Mouse (Mus musculus) midbrain, embryonic 12.5 days (tissue): ENCODE data around the gene Ankrd12. TPM values are rescaled to one million over a fixed set of nuclear protein-coding genes. Genes with fewer than 3 reads are reported as not detected.
"Not testable (repeated sequence)": the region's sequence is repeated elsewhere in the genome, so short reads cannot be mapped to it uniquely, and the experiment has no call there.

Experiments used
- ATAC-seq: fragments of 200-750 bp; cut with Nextera tagmentation; 2 replicates; pipeline ENCODE4 v1.8.0; 2017; ENCODE audit warnings: low read depth, moderate TSS enrichment, moderate library complexity; ENCODE audit not compliant: low FRiP score
- H3K27ac ChIP-seq: fragments of 300-500 bp; sonication (generic); replicated peaks from 2 replicates; pipeline ENCODE4 v1.5.1; 2016; ENCODE audit warnings: mild to moderate bottlenecking
- H3K27me3 ChIP-seq: fragments of 300-500 bp; sonication (generic); 2 replicates; pipeline ENCODE4 v1.6.1; 2016; ENCODE audit warnings: mild to moderate bottlenecking
- H3K36me3 ChIP-seq: fragments of 300-500 bp; sonication (generic); 2 replicates; pipeline ENCODE4 v1.6.1; 2016
- H3K4me1 ChIP-seq: fragments of 300-500 bp; sonication (generic); 2 replicates; pipeline ENCODE4 v1.6.1; 2016
- H3K4me2 ChIP-seq: fragments of 300-500 bp; sonication (generic); replicated peaks from 2 replicates; pipeline ENCODE4 v1.6.1; 2016; ENCODE audit warnings: mild to moderate bottlenecking, moderate library complexity
- H3K4me3 ChIP-seq: fragments of 300-500 bp; sonication (generic); 2 replicates; pipeline ENCODE4 v1.5.1; 2016; ENCODE audit warnings: mild to moderate bottlenecking
- H3K9ac ChIP-seq: fragments of 300-500 bp; sonication (generic); replicated peaks from 2 replicates; pipeline ENCODE4 v1.6.1; 2016; ENCODE audit warnings: mild to moderate bottlenecking, moderate library complexity
- H3K9me3 ChIP-seq: fragments of 300-500 bp; sonication (generic); 2 replicates; pipeline ENCODE4 v1.6.1; 2016; ENCODE audit warnings: mild to moderate bottlenecking
- WGBS: fragments of 180-500 bp; shearing (Covaris S2); methylation state at CpG from one replicate; pipeline ENCODE4 v1.1.7; 2016; 5-methylcytosine and 5-hydroxymethylcytosine counted together
- polyA plus RNA-seq: library from polyadenylated mRNA; unstranded; fragments of >200 nt; fragmentation: Nextera tagmentation; extraction: Ambion mirVana; gene quantifications from 2 replicates; pipeline ENCODE4 v1.2.1, GENCODE M21; 2016

The Ankrd12 gene
- polyA plus RNA-seq, 1 experiment from 2014 or later: 52.4 TPM

DNA sequence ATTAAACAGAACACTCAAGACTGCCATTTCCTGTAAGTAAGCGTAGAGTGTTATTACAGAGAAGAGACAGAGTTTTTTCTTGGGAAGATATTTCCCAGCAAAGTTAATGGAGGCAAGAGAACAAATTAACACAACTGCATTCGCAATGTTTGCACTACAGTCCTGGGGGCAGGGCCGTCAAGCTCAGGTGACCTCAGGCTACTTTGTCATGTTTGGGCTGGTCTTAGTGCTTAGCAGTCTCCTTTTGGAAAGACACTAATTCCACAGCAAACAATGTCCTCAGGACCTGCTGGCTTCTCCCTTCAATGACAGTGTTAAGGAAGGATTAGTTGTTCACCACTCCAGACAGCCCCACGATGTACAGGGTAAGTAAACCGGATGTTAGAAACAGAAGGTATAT is 35.9 kb downstream of the Ankrd12 start:
- ATAC-seq: no peak
- H3K36me3 ChIP-seq: 0 out of 2 replicates have a peak, but pooled peaks cover 10% of the 10 kb centered on the region
- H3K9me3 ChIP-seq: no peaks in the 10 kb centered on the region
- no peak overlapping the region for H3K9ac ChIP-seq
- no peak overlapping the region for H3K4me3 ChIP-seq
- 83% methylated on average over 5 of the region's 5 CpGs for WGBS
- H3K4me2 ChIP-seq: no peak overlapping the region
- H3K4me1 ChIP-seq: no peaks in the 10 kb centered on the region
- H3K27ac ChIP-seq: no peak overlapping the region
- H3K27me3 ChIP-seq: no peaks in the 10 kb centered on the region

DNA sequence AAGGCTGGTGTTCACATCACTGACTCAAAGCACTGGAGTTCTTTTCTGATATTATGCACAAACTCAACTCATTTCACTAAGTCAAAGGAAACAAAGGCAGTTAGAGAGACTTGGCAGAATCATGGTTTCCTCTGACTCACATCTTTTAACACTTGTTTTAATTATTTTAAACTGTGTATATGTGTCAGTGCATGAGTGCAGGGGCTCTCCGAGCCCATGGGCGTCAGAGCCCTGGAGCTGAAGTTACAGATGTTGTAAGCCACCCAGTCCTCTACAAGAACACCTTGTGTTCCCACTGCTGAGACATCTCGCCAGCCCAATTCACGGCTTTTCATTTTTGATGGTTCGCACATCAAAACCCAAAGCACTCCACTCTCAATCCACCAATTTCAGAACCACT is 43.6 kb downstream of the Ankrd12 start:
- Histone ChIP-seq H3K9ac (no peak overlapping the region), H3K4me1 (no peaks in the 10 kb centered on the region), H3K27ac (no peak overlapping the region), H3K4me3 (no peak overlapping the region), H3K4me2 (no peak overlapping the region), H3K36me3 (no peaks in the 10 kb centered on the region; the same call in 1 of the 2 replicates), H3K9me3 (no peaks in the 10 kb centered on the region), H3K27me3 (no peaks in the 10 kb centered on the region)
- WGBS: 93% methylated on average over 5 of the region's 5 CpGs
- ATAC-seq: no peak

DNA sequence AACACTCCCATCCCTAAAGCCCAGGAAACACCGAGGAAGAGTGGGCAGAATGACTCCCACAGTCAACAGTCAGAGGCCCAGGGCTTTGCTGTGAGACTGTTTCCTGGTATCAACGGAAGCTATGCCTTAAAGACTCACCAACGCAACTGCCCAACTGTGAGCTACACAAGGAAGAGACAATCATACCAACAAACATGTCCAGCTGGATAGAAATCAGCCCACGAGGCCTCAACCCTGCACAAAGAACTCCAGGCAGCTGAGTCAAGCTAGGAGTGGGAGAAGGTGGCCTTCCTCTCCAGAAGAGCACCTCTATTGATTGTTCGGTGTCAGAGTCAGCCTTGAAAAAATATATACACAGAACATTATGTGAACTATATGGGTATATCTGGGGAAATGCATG is 44.9 kb downstream of the Ankrd12 start:
- no peaks in the 10 kb centered on the region for H3K4me1 ChIP-seq
- no peak for ATAC-seq
- H3K4me3 ChIP-seq: no peak overlapping the region
- H3K9ac ChIP-seq: no peak overlapping the region
- no peaks in the 10 kb centered on the region for H3K9me3 ChIP-seq
- peaks cover 2% of the 10 kb centered on the region; the same call in 1 of the 2 replicates for H3K36me3 ChIP-seq
- WGBS: 93% methylated on average over 5 of the region's 5 CpGs
- no peak overlapping the region for H3K4me2 ChIP-seq
- H3K27me3 ChIP-seq: no peaks in the 10 kb centered on the region
- no peak overlapping the region for H3K27ac ChIP-seq

DNA sequence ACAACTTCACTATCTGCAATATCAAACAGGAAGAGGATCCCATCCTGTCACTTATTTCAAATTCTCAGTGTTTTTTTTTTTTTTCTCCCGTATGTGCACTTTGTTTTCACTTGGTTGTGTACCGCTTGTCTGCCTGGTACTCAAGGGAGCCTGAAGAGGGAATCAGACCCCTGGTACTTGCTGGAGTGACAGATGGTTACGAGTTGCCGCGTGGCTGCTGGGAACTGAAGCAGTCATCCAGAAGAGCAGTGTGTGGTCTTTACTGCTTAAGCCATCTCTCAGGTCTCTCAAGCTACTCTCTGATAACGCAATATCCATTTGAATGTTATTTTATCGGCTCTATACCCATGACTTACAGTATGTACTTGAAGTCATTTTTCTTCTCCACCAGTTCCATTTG is 52.7 kb downstream of the Ankrd12 start:
- Histone ChIP-seq H3K27ac (no peak overlapping the region), H3K4me2 (no peak overlapping the region), H3K9me3 (no peaks in the 10 kb centered on the region), H3K4me1 (no peaks in the 10 kb centered on the region), H3K4me3 (no peak overlapping the region), H3K27me3 (no peaks in the 10 kb centered on the region), H3K36me3 (peaks cover 26% of the 10 kb centered on the region), H3K9ac (no peak overlapping the region)
- WGBS: 96% methylated on average over 7 of the region's 7 CpGs
- no peak for ATAC-seq

DNA sequence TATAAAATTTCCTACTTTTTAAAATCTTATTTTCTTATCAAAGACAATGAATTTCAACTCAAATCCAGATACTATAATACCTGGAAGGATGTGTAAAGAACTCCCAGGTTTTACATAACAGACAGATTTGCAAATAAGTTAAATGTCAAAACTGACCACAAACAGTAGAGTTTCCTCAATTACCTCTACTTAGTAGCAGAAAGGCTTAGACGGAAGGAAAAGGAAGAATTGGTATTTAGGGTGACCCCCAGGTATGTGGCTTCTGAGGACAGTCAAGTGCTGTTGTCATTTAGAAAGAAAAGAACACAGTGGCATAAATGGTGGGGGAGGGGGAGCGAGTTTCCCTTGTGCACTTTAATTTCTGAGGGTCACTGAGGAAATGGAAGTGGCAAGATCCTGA is 65.1 kb downstream of the Ankrd12 start:
- WGBS: 83% methylated on average over 2 of the region's 2 CpGs
- Histone ChIP-seq H3K27ac (no peak overlapping the region), H3K27me3 (no peaks in the 10 kb centered on the region), H3K4me2 (no peak overlapping the region), H3K4me1 (no peaks in the 10 kb centered on the region), H3K36me3 (0 out of 2 replicates have a peak, but pooled peaks cover 4% of the 10 kb centered on the region), H3K9ac (no peak overlapping the region), H3K4me3 (no peak overlapping the region), H3K9me3 (no peaks in the 10 kb centered on the region)
- ATAC-seq: no peak

DNA sequence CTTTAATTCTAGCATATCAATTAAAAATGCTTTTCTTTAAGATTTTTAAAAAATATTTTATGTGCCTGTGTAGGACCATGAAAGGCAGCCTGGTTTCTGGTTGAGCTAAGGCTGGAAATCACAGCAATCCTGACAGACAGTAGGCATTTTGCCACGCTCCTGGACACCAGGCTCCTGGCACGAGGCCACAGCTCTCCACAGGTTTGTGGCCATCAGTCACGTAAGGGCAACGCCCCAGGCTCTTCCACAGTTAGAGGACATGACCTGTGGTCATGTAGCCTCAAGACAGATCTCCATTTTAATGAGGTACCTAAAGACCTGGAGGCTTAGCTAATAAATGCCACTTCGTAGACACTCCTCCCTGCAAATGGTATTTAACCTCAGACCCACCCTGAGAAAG is 69.0 kb downstream of the Ankrd12 start:
- 73% methylated on average over 5 of the region's 5 CpGs for whole genome bisulfite sequencing
- H3K27me3 ChIP-seq: no peaks in the 10 kb centered on the region
- no peak for ATAC-seq
- H3K4me2 ChIP-seq: no peak overlapping the region
- 0 out of 2 replicates have a peak, but pooled peaks cover 4% of the 10 kb centered on the region for H3K36me3 ChIP-seq
- no peak overlapping the region for H3K9ac ChIP-seq
- no peaks in the 10 kb centered on the region for H3K4me1 ChIP-seq
- no peak overlapping the region for H3K27ac ChIP-seq
- no peaks in the 10 kb centered on the region for H3K9me3 ChIP-seq
- no peak overlapping the region for H3K4me3 ChIP-seq

DNA sequence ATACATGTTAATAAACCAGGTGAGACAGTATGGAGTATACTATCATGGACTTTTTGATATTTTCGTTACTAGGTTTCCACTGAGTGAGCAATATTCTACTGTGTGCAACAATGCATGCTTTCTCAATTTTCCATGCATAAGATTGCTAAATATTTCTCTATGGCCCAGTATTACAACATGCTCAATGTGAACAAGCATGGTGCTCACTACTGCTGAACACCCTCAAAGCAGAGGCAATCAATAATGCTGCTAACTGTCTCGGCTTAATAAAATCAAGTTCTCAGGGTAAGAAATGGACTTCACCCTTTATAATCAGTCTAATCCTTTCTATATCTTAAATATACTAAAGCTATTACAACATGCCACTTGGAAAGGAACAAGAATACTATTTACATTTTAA is 69.4 kb downstream of the Ankrd12 start:
- Histone ChIP-seq H3K9ac (no peak overlapping the region), H3K4me2 (no peak overlapping the region), H3K4me1 (no peaks in the 10 kb centered on the region), H3K27ac (no peak overlapping the region), H3K27me3 (no peaks in the 10 kb centered on the region), H3K4me3 (no peak overlapping the region), H3K9me3 (no peaks in the 10 kb centered on the region), H3K36me3 (0 out of 2 replicates have a peak, but pooled peaks cover 4% of the 10 kb centered on the region)
- WGBS: 84% methylated on average over 2 of the region's 2 CpGs
- ATAC-seq: no peak

DNA sequence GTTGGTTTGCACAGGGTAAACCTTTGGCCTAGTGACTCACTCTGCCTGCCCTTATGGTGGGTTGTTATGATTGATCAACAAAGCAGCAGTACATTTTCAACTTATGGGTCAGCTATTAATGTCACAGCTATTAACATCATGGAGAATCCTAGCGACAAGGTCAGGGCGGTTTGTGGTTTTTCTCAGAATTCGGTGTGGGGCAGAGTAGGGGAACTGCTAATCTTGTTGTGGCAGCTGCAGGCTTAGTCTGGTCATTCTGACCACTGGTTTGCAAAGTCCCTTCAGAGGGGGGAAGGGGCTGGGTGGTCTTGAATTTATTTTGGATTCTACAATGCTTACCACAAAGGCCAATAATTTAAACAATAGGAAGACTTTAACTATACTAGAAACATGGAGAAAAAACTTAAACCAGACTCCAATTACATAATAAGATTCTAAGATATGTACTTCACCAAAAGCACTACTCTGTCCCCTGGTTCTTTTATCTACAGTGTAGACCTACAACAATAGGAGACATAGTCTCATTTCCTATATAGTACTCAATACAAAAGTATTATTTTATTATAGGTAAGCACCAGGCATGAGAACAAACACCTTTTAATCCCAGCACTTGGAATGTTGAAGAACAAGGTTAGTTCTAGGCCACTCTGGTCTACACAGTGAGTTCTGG is 88.6 kb downstream of the Ankrd12 start:
- no peak overlapping the region for H3K4me2 ChIP-seq
- ATAC-seq: no peak
- no peak overlapping the region for H3K9ac ChIP-seq
- no peaks in the 10 kb centered on the region for H3K4me1 ChIP-seq
- WGBS: 84% methylated on average over 3 of the region's 3 CpGs
- H3K27me3 ChIP-seq: no peaks in the 10 kb centered on the region
- H3K27ac ChIP-seq: no peak overlapping the region
- no peak overlapping the region for H3K4me3 ChIP-seq
- no peaks in the 10 kb centered on the region for H3K36me3 ChIP-seq
- no peaks in the 10 kb centered on the region for H3K9me3 ChIP-seq

DNA sequence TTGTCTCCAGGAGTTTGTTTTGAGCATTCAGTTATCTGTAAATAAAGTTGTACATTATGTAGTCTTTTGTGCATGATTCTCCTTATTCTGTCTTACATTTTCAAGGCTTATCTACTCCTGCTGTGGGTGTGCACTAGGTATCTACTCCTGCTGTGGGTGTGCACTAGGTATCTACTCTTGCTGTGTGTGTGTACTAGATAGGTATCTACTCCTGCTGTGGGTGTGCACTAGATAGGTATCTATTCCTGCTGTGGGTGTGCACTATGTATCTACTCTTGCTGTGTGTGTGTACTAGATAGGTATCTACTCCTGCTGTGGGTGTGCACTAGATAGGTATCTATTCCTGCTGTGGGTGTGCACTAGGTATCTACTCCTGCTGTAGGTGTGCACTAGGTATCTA is 100.2 kb downstream of the Ankrd12 start:
- H3K27me3 ChIP-seq, H3K9ac ChIP-seq, H3K4me1 ChIP-seq, H3K4me3 ChIP-seq, H3K27ac ChIP-seq, ATAC-seq, H3K9me3 ChIP-seq, H3K4me2 ChIP-seq: not testable (repeated sequence)
- H3K36me3 ChIP-seq: peaks cover 18% of the 10 kb centered on the region; the same call in 1 of the 2 replicates

DNA sequence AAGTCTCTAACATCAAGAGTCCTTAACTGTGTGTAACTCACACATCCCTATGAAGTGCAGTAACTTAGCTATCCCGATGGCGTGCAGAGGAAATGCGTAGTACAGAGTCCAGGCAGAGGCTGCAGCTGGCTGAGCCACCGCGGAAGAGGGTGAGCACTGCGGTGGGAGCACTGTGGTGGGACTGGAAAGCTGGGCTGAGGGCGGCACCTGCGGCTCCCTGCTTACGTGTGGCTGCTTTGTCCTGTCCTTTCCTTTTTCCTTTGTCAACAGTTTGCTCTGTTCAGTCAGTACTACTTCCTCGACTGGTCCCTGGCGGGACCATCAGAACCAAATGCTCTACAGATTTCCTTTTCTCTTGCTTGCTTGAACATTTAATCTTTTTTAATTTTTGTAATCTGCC is 109.1 kb downstream of the Ankrd12 start:
- no peaks in the 10 kb centered on the region for H3K4me1 ChIP-seq
- H3K9ac ChIP-seq: no peak overlapping the region
- no peak overlapping the region for H3K4me3 ChIP-seq
- no peaks in the 10 kb centered on the region for H3K27me3 ChIP-seq
- no peaks in the 10 kb centered on the region for H3K9me3 ChIP-seq
- no peaks in the 10 kb centered on the region for H3K36me3 ChIP-seq
- WGBS: 63% methylated on average over 11 of the region's 11 CpGs
- no peak overlapping the region for H3K4me2 ChIP-seq
- ATAC-seq: no peak
- H3K27ac ChIP-seq: no peak overlapping the region

DNA sequence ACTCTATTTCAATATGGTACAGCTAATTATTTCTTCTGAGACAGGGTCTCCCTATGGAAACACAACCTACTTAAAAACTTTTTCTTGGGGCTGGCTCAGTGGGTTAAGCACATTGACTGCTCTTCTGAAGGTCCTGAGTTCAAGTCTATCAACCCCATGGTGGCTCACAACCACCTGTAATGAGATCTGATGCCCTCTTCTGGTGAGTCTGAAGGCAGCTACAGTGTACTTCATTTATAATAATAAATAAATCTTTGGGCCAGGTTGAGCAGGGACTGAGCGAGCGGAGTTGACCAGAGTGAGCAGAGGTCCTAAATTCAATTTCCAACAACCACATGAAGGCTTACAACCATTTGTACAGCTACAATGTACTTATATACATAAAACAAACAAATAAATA is 114.6 kb downstream of the Ankrd12 start:
- H3K9ac ChIP-seq: no peak overlapping the region

DNA sequence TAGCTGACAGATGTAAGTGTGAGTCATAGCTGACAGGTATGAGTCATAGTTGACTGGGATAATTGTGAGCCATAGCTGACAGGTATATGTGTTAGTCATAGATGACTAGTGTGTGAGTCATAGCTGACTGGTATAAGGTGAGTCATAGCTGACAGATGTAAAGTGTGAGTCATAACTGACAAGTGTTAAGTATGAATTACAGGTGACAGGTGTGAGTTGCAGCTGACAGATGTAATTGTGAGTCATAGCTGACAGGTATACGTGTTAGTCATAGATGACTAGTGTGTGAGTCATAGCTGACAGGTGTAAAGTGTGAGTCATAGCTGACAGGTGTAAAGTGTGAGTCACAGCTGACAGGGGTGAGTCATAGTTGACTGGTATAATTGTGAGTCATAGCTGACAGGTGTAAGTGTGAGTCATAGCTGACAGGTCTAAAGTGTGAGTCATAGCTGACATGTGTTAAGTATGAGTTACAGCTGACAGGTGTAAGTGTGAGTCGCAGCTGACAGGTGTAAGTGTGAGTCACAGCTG is 115.2 kb downstream of the Ankrd12 start:
- Histone ChIP-seq H3K9me3 (no peaks in the 10 kb centered on the region), H3K9ac (no peak overlapping the region), H3K4me3 (no peak overlapping the region), H3K4me2 (no peak overlapping the region), H3K36me3 (no peaks in the 10 kb centered on the region), H3K4me1 (no peaks in the 10 kb centered on the region), H3K27me3 (no peaks in the 10 kb centered on the region), H3K27ac (no peak overlapping the region)
- ATAC-seq: no peak
- WGBS: 93% methylated on average over 2 of the region's 2 CpGs

More for the DNA sequence above, 114.6 kb downstream of the Ankrd12 start:
- Histone ChIP-seq H3K4me3 (no peak overlapping the region), H3K27ac (no peak overlapping the region), H3K4me2 (no peak overlapping the region), H3K9me3 (no peaks in the 10 kb centered on the region), H3K4me1 (no peaks in the 10 kb centered on the region), H3K36me3 (no peaks in the 10 kb centered on the region), H3K27me3 (no peaks in the 10 kb centered on the region)
- ATAC-seq: no peak
- WGBS: 92% methylated on average over 2 of the region's 2 CpGs

DNA sequence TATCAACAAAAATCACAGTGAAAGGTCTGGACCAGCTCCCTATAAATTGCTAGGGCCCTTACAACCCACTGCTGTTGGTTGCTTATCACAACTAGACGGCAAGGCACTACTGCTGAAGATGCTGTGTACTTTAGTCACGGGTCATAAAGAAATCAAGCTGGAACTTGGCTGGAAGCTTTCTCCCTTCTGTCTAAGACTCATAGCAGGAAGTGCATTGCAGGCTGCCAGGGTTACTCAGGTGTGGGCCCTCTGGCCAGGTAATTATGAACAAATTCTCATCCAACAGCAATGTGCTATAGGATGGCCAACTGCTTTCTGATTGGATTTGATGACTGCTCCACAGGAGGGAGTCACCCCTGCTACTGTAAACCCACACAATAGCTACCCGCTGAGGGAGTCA is 117.9 kb downstream of the Ankrd12 start:
- Histone ChIP-seq H3K4me2 (no peak overlapping the region), H3K4me1 (no peaks in the 10 kb centered on the region), H3K36me3 (no peaks in the 10 kb centered on the region), H3K27ac (no peak overlapping the region), H3K9me3 (no peaks in the 10 kb centered on the region), H3K27me3 (no peaks in the 10 kb centered on the region), H3K9ac (no peak overlapping the region), H3K4me3 (no peak overlapping the region)
- whole genome bisulfite sequencing: 77% methylated on average over 3 of the region's 3 CpGs
- ATAC-seq: no peak
